Mouse (Mus musculus) heart, embryonic 15.5 days (tissue): ENCODE results near the gene Kdm5a. TPM values are rescaled to one million over a fixed set of nuclear protein-coding genes. Genes with fewer than 3 reads are reported as not detected.
A peak's percentile ranks its signal among the peaks of the same experiment; 100 is the strongest.

Experiments
- ATAC-seq: fragments of 200-750 bp; cut with Nextera tagmentation; replicated peaks from 2 replicates; pipeline ENCODE4 v1.8.0; 2017; ENCODE audit warnings: low read depth, moderate TSS enrichment; ENCODE audit not compliant: insufficient number of reproducible peaks, insufficient read depth, low FRiP score
- H3K27ac ChIP-seq: fragments of 300-500 bp; sonication (generic); 2 replicates; pipeline ENCODE4 v1.5.1; 2015; ENCODE audit warnings: mild to moderate bottlenecking, inconsistent platforms
- H3K27me3 ChIP-seq: fragments of 300-500 bp; sonication (generic); 2 replicates; pipeline ENCODE4 v1.6.1; 2015; ENCODE audit warnings: inconsistent platforms
- H3K36me3 ChIP-seq: fragments of 300-500 bp; sonication (generic); 2 replicates; pipeline ENCODE4 v1.6.1; 2015; ENCODE audit warnings: mild to moderate bottlenecking, inconsistent platforms
- H3K4me1 ChIP-seq: fragments of 300-500 bp; sonication (generic); replicated peaks from 2 replicates; pipeline ENCODE4 v1.6.1; 2015; ENCODE audit warnings: inconsistent platforms
- H3K4me2 ChIP-seq: fragments of 300-500 bp; sonication (generic); 2 replicates; pipeline ENCODE4 v1.6.1; 2015; ENCODE audit warnings: inconsistent platforms, mild to moderate bottlenecking, moderate library complexity
- H3K4me3 ChIP-seq: fragments of 300-500 bp; sonication (generic); 2 replicates; pipeline ENCODE4 v1.5.1; 2015; ENCODE audit warnings: mild to moderate bottlenecking, inconsistent platforms
- H3K9ac ChIP-seq: fragments of 300-500 bp; sonication (generic); 2 replicates; pipeline ENCODE4 v1.6.1; 2015; ENCODE audit warnings: mild to moderate bottlenecking, inconsistent platforms
- H3K9me3 ChIP-seq: fragments of 300-500 bp; sonication (generic); replicated peaks from 2 replicates; pipeline ENCODE4 v1.6.1; 2016; ENCODE audit warnings: inconsistent platforms
- WGBS: fragments of 180-500 bp; shearing (Covaris S2); methylation state at CpG from one replicate; pipeline ENCODE4 v1.1.7; 2015; ENCODE audit warnings: mixed read lengths; 5-methylcytosine and 5-hydroxymethylcytosine counted together
- polyA plus RNA-seq: library from polyadenylated mRNA; unstranded; fragments of >200 nt; fragmentation: Nextera tagmentation; extraction: Ambion mirVana; gene quantifications from 2 replicates; pipeline ENCODE4 v1.2.1, GENCODE M21; 2015

Kdm5a gene
- polyA plus RNA-seq, 1 experiment from 2014 or later: 29.0 TPM

DNA sequence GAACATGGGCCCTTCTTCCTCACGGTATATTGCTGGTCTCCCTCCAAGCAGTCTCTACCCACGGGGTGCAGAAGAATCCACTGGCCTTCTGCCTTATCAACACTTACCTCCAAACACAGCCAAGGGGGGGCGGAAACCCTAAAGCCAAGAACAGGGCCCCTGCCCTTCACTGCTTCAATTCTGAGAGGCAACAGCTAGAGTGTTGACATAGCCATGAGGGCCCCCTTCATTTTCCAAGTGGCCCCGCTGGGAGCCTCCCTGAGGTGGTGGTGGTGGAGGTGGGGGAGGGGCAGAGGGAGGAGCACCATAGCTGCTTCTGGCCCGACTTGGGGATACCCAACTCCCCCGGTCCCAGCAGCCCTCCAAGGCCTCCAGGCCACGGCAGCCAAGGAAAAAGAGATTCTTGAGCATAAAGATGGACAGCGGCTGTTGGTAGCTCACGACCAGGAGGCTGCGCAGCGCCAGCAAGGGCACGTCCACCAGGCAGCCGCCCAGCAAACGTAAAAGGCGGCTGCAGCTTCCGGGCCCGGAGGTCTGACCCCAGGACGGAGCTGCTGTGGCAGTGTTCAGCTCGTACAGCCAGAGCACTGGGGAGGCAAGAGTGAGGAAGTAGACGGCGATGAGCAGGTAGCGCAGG is 128.1 kb downstream of the Kdm5a start:
- H3K4me1 ChIP-seq: peaks cover 30% of the 10 kb centered on the region
- no peak overlapping the region for H3K9ac ChIP-seq
- H3K36me3 ChIP-seq: no peaks in the 10 kb centered on the region
- H3K27me3 ChIP-seq: peaks cover 55% of the 10 kb centered on the region
- WGBS: 6% methylated on average over 22 of the region's 22 CpGs
- no peak for ATAC-seq
- peak overlapping the region; percentile 67 for H3K4me3 ChIP-seq
- peak overlapping the region; percentile 99 for H3K4me2 ChIP-seq
- no peak overlapping the region for H3K27ac ChIP-seq
- H3K9me3 ChIP-seq: no peaks in the 10 kb centered on the region

DNA sequence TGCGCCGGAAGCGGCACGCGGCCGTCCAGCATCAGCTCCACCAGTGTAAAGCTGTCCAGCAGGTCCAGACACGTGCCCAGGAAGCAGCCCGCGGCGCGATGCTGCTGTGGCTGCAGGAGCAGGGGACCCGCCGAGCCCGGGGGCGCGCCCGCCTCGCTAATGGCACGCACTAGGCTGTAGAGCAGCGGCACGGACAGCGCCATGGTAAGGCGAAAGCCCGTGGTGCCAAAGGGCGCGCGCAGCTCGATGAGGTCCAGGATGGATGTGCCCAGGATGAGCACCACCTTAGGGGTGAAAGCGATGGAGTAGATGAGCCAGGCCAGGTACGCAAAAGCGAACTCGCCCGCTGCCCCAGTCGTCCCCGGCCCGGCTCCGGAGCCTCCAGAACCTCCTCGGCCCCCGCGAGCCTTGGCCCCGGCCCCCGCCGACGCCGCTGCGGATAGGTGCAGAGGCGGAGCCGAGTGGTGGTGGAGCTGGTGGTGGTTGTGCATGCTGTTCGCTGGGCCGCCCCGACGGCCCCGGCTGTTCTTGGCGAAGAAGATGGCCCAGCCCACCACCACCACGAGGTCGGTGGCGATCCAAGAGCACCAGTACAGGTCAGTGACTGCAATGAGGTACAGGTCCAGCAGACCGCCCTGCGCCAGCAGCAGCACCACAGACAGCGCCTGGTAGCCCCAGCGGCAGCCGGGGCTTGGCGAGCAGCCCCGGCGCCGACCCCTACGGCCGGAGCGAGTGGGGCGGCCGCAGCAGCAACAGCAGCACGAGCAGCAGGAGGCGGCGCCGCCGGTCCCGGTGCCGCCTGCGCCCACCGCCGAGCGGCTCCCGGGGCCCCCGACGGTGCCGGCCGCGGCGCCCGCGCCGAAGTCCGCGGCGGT is 128.8 kb downstream of the Kdm5a start:
- H3K27ac ChIP-seq: no peak overlapping the region
- H3K9ac ChIP-seq: peak overlapping the region; percentile 57
- H3K27me3 ChIP-seq: peaks cover 53% of the 10 kb centered on the region

DNA sequence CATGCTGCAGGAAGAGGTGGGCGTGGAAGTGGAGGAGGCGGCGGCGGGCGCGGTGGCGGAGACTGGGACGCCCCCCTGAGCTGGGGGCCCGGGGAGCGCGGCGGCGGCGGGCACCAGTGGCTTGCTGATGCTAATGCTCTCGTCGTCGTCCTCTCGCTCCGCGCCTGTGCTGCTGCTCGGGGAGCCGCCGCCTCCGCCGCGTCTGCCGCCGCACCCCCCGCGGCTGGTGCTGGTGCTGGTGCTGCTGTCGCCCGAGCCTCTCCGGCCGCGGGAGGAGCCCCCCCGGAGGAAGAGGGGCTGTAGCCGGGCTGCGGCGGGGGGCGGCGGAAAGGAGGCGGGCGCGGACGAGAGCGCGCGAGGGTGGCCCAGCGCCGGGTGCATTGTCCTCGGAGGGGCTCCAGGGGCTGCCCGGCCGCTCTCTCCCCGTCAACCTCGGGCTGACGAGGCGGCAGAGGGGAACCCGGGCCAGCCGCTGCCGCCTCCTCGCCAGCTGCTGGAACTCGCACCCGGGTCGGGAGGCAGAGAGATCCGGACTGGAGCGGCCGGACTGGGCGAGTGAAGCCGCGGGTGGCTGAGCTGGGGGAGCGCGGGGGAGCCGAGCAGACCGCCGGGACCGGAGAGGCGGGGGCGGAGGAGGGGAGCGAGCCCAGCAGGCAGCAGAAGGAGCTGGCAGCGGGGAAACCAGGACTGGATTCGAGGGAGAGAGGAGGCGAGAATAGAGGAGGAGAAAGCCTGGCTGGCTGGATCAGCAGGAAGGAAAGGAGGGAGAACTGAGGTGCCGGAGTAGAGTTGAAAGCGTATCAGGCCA is 129.7 kb downstream of the Kdm5a start, which contains the start of gene Tmem121b:
Gene Tmem121b (minus strand): TSS at position 434 of the 808 bp plus-strand sequence.
- peaks cover 53% of the 10 kb centered on the region for H3K27me3 ChIP-seq
- under 1% methylated on average over 54 of the region's 84 CpGs for whole genome bisulfite sequencing
- peaks cover 30% of the 10 kb centered on the region for H3K4me1 ChIP-seq
- ATAC-seq: peak; percentile 34; the same call in 1 of the 2 replicates
- H3K9ac ChIP-seq: peak within 1 kb of the TSS; percentile 57
- H3K9me3 ChIP-seq: no peaks in the 10 kb centered on the region
- H3K27ac ChIP-seq: no peak within 1 kb of the TSS
- peak within 1 kb of the TSS; percentile 99 for H3K4me2 ChIP-seq
- H3K4me3 ChIP-seq: peak within 1 kb of the TSS; percentile 67
- H3K36me3 ChIP-seq: no peaks in the 10 kb centered on the region

More for the DNA sequence above, 128.8 kb downstream of the Kdm5a start:
- ATAC-seq: peak; percentile 30; the same call in 1 of the 2 replicates
- Histone ChIP-seq H3K9me3 (no peaks in the 10 kb centered on the region), H3K4me1 (peaks cover 30% of the 10 kb centered on the region), H3K36me3 (no peaks in the 10 kb centered on the region), H3K4me2 (peak overlapping the region; percentile 99), H3K4me3 (peak overlapping the region; percentile 67)
- WGBS: 1% methylated on average over 95 of the region's 95 CpGs

Other genes with a start within 250 kb of the Kdm5a start
- 0.14 and 0.21 TPM in 2 replicates for gene D330020A13Rik, start 69.8 kb upstream of the Kdm5a start, polyA plus RNA-seq
- 0.34 and 0.41 TPM in 2 replicates for gene B4galnt3, start 69.6 kb upstream of the Kdm5a start, polyA plus RNA-seq
- 17.3 and 20.6 TPM in 2 replicates for gene Ccdc77, start 250 bp downstream of the Kdm5a start, polyA plus RNA-seq
- gene Il17ra, start 99.1 kb downstream of the Kdm5a start, polyA plus RNA-seq: 3.4 and 8.1 TPM in 2 replicates
- gene Tmem121b, start 129.7 kb downstream of the Kdm5a start, polyA plus RNA-seq: 0.15 TPM in 1 of 2 replicates, not detected in the other
- 12.4 and 15.6 TPM in 2 replicates for gene Hdhd5, start 167.2 kb downstream of the Kdm5a start, polyA plus RNA-seq